Mouse (Mus musculus) T-cell, adult 2 months (primary cell): Measurements from ENCODE around the gene Capn1.

Experiments
- DNase-seq: peaks from one replicate; pipeline ENCODE4 v3.0.0; 2022; ENCODE audit warnings: low spot score

The Capn1 gene

DNA sequence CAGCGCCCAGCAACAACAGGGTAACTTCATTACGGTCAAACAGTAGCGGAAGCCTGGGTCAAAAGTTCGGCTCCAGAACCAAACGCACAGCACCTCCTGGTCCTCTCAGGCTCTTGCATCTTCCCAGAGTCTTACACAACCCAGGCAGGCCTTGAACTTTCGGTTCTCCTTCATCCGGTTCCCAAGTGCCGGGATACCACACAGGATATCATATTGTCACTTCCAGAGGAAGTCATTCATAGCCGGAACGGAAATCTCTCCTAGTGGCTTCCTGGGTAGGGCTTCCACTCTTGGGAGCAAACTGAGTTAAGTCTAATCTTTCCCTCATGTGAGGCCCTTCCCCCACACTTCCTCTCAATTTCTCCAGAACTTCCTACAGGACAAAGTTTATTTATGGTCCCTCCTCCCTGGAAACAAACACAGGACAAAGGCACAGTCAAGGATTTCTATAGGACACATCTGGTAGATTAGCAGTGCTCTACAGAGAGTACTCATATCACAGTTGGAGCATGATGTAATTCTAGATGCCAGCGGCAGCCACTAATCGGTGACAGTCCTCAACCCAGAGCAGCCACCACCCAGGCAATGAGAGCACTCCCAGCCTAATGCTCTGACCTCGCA lies 63.5 kb downstream of the Capn1 start:
- no peak for DNase-seq

GRCm38 (mm10) chr19:5951631-5952030 lies 64.1 kb downstream of the Capn1 start:
- DNase-seq = no peak

GRCm38 (mm10) chr19:5950218-5950617 lies 65.5 kb downstream of the Capn1 start:
- DNase-seq = no peak

DNA sequence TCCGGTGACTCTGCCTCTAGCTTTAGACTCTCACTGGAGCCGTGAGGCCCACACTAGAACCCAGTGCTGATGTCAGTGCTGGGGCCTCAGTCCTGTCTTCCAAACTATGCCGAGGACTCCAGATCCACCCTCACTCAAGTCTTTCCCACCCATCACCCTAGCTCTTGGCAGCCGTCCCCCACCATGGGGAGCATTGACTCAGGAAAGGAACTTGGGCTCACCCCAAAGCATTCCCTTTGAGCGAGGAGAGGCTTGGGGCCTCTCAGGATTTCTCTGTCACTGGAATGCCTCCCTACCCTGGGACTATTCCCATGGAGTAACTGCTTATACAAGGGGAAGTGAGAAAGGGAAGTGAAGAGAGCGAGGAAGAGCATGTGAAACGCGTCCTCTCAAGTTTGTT lies 69.8 kb downstream of the Capn1 start:
- DNase-seq = no peak

DNA sequence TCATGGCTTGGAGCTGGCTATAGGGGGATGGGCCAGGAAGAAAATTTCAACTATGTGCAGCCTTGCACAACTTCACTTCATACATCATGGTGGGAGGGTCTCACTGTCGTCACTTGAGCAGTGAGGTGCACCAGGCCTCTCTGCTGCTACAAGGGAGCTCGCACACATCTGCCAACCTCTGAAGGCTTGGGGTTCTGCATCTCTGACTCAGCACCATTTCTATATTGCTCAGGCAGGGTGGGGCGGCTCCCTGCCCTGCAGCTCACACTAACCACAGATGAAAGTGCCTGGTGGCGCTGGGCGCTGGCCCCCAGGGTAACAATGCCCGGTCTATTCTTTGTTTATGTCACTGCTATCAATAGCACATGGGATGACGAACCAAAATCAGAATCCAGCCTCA lies 70.7 kb downstream of the Capn1 start:
- no peak for DNase-seq

GRCm38 (mm10) chr19:5944145-5944544 lies 71.6 kb downstream of the Capn1 start:
- no peak for DNase-seq

DNA sequence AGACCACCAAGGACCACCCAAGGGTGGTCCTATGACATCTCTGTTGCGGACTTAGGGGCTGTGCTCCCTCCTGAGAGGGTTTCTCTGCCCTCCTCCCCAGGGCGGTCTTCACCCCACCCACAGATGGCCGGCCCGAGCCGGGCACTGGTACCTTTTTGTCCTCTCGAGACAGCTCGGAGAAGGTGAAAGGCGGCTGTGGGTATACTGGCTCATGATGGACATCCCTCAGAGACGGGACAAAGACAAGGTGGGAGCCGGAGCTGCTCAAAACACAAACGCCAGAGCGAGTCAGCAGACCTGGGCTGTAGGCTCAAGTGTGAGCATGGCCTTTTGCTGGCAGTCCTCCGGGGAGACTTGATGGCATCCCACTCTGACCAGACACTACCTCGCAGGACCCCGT lies 72.3 kb downstream of the Capn1 start:
- DNase-seq = no peak

DNA sequence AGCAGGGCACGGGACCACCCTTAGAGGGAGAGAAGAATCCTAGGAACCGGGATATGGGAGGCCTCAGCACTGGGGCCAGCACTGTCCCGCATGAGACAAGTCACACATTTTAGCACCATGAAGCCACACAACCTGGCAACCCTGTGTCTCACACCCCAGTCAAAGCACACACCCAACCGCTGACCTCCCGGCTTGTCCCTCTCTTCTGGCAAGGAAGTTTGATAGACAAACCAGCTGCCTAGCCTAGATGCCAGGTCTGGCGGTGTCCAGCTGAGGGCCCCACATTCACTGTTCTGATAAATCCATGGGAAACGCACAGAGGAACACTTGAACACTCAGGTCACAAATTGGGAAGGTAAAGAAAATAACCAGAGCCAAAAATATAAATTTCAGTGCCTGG lies 73.1 kb downstream of the Capn1 start:
- DNase-seq = no peak

- no peak for DNase-seq
Observed at GRCm38 (mm10) chr19:5940656-5941055, 75.0 kb downstream of the Capn1 start.

DNA sequence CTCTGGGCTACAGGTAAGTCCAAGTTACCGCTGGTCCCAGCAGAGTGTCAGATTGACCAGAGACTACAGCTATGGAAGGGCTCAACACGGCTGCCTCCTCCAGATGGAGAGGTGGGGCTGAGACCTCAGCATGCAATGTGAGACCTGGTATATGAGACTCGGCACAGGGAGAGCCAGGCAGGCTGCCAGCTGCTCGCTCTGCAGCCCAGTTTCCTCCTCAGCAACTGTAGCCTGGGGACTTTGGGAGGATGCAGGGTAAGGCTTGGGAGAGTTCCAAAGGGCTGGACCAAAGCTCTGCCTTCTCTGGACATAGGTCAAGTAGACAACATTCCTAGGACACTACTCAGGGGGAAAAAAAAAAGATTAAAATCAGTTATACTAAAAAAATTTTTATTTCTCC lies 75.5 kb downstream of the Capn1 start:
- DNase-seq = no peak

DNA sequence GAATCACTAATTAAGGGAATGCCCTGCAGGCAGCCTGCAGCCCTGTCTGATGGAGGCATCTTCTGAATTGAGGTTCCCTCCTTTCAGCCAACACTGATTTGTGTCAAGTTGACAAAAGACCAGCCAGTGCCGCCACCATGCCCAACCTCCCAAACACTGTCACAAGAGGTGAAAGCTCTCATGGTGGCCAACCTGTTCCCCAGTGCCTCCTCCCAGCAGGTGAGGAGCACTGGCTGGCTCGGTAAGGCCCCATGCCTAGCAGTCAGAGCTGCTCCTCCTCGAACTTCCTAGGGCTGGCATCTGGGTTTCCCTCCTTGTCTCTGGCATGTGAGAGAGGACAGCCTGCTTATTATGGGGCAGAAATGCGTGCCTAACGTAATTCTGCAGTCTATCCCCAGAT lies 76.0 kb downstream of the Capn1 start:
- no peak for DNase-seq
